29 mouse cellular contexts compared by ENCODE assay signal in genomic region chr1:44987171-44987570, GRCm38 (mm10).
DNase-seq lines count a peak whose midpoint lies in the region; ATAC-seq and TF ChIP-seq lines count a peak whose summit lies in the region.
"Had no signal": no experiment of that assay in that cellular context is flagged by ENCODE, and none has a peak within 500 bp of the region (broad histone marks: within the 10 kb centered on the region; RNA-seq: fewer than 3 reads in every experiment).

No protein-coding gene starts in this region.

- TF ChIP-seq CTCF in lung, embryonic 14.5 days (IDR thresholded peaks at IDR 0.05; ENCODE audit: low read depth): no peak

- H3K36me3 ChIP-seq in embryonic facial prominence, embryonic 14.5 days (ENCODE audit: control insufficient read depth, insufficient read depth, low read length): no peaks in the 10 kb centered on the region
- H3K36me3 ChIP-seq in embryonic facial prominence, embryonic 10.5 days (replicated peaks): no peaks in the 10 kb centered on the region
- H3K36me3 ChIP-seq in kidney, embryonic 15.5 days: no peaks in the 10 kb centered on the region
- H3K36me3 ChIP-seq in lung, embryonic 14.5 days (ENCODE audit: insufficient read depth): no peaks in the 10 kb centered on the region
- H3K36me3 ChIP-seq in limb, embryonic 15.5 days: no peaks in the 10 kb centered on the region
- H3K36me3 ChIP-seq: embryonic facial prominence, embryonic 15.5 days; forebrain, embryonic 15.5 days; hindbrain, embryonic 13.5 days; midbrain, embryonic 10.5 days; neural tube, embryonic 13.5 days had no signal

- ATAC-seq in embryonic facial prominence, embryonic 14.5 days (ENCODE audit: low read depth): peak; percentile 37; the same call in 1 of the 2 replicates
- peak; percentile 73; the same call in 1 of the 2 replicates for ATAC-seq in kidney, embryonic 15.5 days (replicated peaks; ENCODE audit: low FRiP score)
- peak; percentile 49; the same call in 1 of the 2 replicates for ATAC-seq in lung, embryonic 14.5 days (ENCODE audit: insufficient read depth)
- ATAC-seq in limb, embryonic 15.5 days (ENCODE audit: insufficient number of reproducible peaks, low FRiP score, low TSS enrichment, low read depth): 0 out of 2 replicates have a peak, but pooled peaks have one; percentile 19
- ATAC-seq: forebrain, embryonic 15.5 days; liver, postnatal 0 days; midbrain, embryonic 16.5 days; Patski had no signal

- no peaks in the 10 kb centered on the region for H3K4me1 ChIP-seq in embryonic facial prominence, embryonic 14.5 days (ENCODE audit: control insufficient read depth, insufficient read depth, low read length)
- no peaks in the 10 kb centered on the region for H3K4me1 ChIP-seq in embryonic facial prominence, embryonic 10.5 days
- no peaks in the 10 kb centered on the region for H3K4me1 ChIP-seq in kidney, embryonic 15.5 days
- H3K4me1 ChIP-seq in lung, embryonic 14.5 days (ENCODE audit: insufficient read depth): no peaks in the 10 kb centered on the region
- H3K4me1 ChIP-seq in limb, embryonic 15.5 days: peaks cover 5% of the 10 kb centered on the region; the same call in 1 of the 2 replicates
- H3K4me1 ChIP-seq: embryonic facial prominence, embryonic 15.5 days; forebrain, embryonic 15.5 days; hindbrain, embryonic 13.5 days; midbrain, embryonic 10.5 days; neural tube, embryonic 13.5 days had no signal

- no peaks in the 10 kb centered on the region for H3K9me3 ChIP-seq in embryonic facial prominence, embryonic 14.5 days (ENCODE audit: control insufficient read depth, low read length)
- H3K9me3 ChIP-seq in embryonic facial prominence, embryonic 10.5 days: no peaks in the 10 kb centered on the region
- H3K9me3 ChIP-seq in kidney, embryonic 15.5 days (replicated peaks): no peaks in the 10 kb centered on the region
- H3K9me3 ChIP-seq in lung, embryonic 14.5 days (ENCODE audit: low read depth, low read length): no peaks in the 10 kb centered on the region
- H3K9me3 ChIP-seq in limb, embryonic 15.5 days: no peaks in the 10 kb centered on the region
- H3K9me3 ChIP-seq: embryonic facial prominence, embryonic 15.5 days; forebrain, embryonic 15.5 days; hindbrain, embryonic 13.5 days; midbrain, embryonic 10.5 days; neural tube, embryonic 13.5 days had no signal

- 44% methylated on average over 3 of the region's 3 CpGs for WGBS in embryonic facial prominence, embryonic 14.5 days
- 63% methylated on average over 3 of the region's 3 CpGs for WGBS in embryonic facial prominence, embryonic 10.5 days
- WGBS in kidney, embryonic 15.5 days: 31% methylated on average over 3 of the region's 3 CpGs
- WGBS in lung, embryonic 14.5 days: 33% methylated on average over 3 of the region's 3 CpGs
- 44% methylated on average over 3 of the region's 3 CpGs for WGBS in limb, embryonic 15.5 days

- no peak overlapping the region for H3K9ac ChIP-seq in embryonic facial prominence, embryonic 14.5 days (ENCODE audit: low read depth, low read length)
- no peak overlapping the region for H3K9ac ChIP-seq in kidney, embryonic 15.5 days
- H3K9ac ChIP-seq in lung, embryonic 14.5 days: no peak overlapping the region
- H3K9ac ChIP-seq in limb, embryonic 15.5 days: no peak overlapping the region
- H3K9ac ChIP-seq: embryonic facial prominence, embryonic 15.5 days; forebrain, embryonic 15.5 days; hindbrain, embryonic 13.5 days; liver, postnatal 0 days; neural tube, embryonic 13.5 days had no signal

- H3K4me2 ChIP-seq in embryonic facial prominence, embryonic 14.5 days (ENCODE audit: low read depth, low read length): no peak overlapping the region
- no peak overlapping the region for H3K4me2 ChIP-seq in kidney, embryonic 15.5 days
- H3K4me2 ChIP-seq in lung, embryonic 14.5 days: no peak overlapping the region
- H3K4me2 ChIP-seq in limb, embryonic 15.5 days: no peak overlapping the region
- H3K4me2 ChIP-seq: embryonic facial prominence, embryonic 15.5 days; forebrain, embryonic 15.5 days; heart, embryonic 11.5 days; hindbrain, embryonic 13.5 days; liver, embryonic 11.5 days; neural tube, embryonic 13.5 days had no signal

- H3K27ac ChIP-seq in embryonic facial prominence, embryonic 14.5 days (replicated peaks; ENCODE audit: low read depth, low read length): no peak overlapping the region
- H3K27ac ChIP-seq in embryonic facial prominence, embryonic 10.5 days (replicated peaks): no peak overlapping the region
- H3K27ac ChIP-seq in kidney, embryonic 15.5 days: no peak overlapping the region
- H3K27ac ChIP-seq in lung, embryonic 14.5 days (ENCODE audit: low read depth): 0 out of 2 replicates have a peak overlapping the region, but pooled peaks have one; percentile 10
- H3K27ac ChIP-seq in limb, embryonic 15.5 days: peak overlapping the region; percentile 38; the same call in 1 of the 2 replicates
- H3K27ac ChIP-seq: embryonic facial prominence, embryonic 15.5 days; forebrain, embryonic 15.5 days; hindbrain, embryonic 13.5 days; macrophage; midbrain, embryonic 10.5 days; neural tube, embryonic 13.5 days had no signal

- peak; percentile 34 for DNase-seq in embryonic facial prominence, embryonic 14.5 days (ENCODE audit: low spot score)
- DNase-seq in embryonic facial prominence, embryonic 10.5 days (ENCODE audit: low spot score): no peak
- no peak for DNase-seq in kidney, postnatal 25 days
- DNase-seq in lung, embryonic 14.5 days: peak; percentile 49
- DNase-seq in lung, postnatal 36 days: no peak
- DNase-seq in gastrocnemius, adult 8-10 months (ENCODE audit: low spot score in 2 of 2): no peak
- DNase-seq: cerebellum, adult 11 months; cerebellum, adult 9-11 months; gastrocnemius, postnatal 10 days; heart, postnatal 14 days; left cerebral cortex, postnatal 4 days; liver, postnatal 0 days; retina, postnatal 1 day; right cerebral cortex, postnatal 25 days; spleen, adult 18-20 months; thymus, postnatal 4 days had no signal

- no peaks in the 10 kb centered on the region for H3K27me3 ChIP-seq in embryonic facial prominence, embryonic 14.5 days (replicated peaks; ENCODE audit: control insufficient read depth, insufficient read depth, low read length)
- no peaks in the 10 kb centered on the region for H3K27me3 ChIP-seq in embryonic facial prominence, embryonic 10.5 days (replicated peaks; ENCODE audit: low read depth, poor library complexity, severe bottlenecking)
- no peaks in the 10 kb centered on the region for H3K27me3 ChIP-seq in kidney, embryonic 15.5 days
- no peaks in the 10 kb centered on the region for H3K27me3 ChIP-seq in lung, embryonic 14.5 days (ENCODE audit: insufficient read depth, low read length)
- no peaks in the 10 kb centered on the region for H3K27me3 ChIP-seq in limb, embryonic 15.5 days
- H3K27me3 ChIP-seq: embryonic facial prominence, embryonic 15.5 days; forebrain, embryonic 15.5 days; hindbrain, embryonic 13.5 days; neural tube, embryonic 13.5 days; Patski had no signal

- H3K4me3 ChIP-seq in embryonic facial prominence, embryonic 14.5 days (ENCODE audit: low read depth, low read length): no peak overlapping the region
- no peak overlapping the region for H3K4me3 ChIP-seq in embryonic facial prominence, embryonic 10.5 days
- no peak overlapping the region for H3K4me3 ChIP-seq in kidney, embryonic 15.5 days (replicated peaks)
- no peak overlapping the region for H3K4me3 ChIP-seq in lung, embryonic 14.5 days (ENCODE audit: low read depth, low read length)
- H3K4me3 ChIP-seq in limb, embryonic 15.5 days: no peak overlapping the region
- H3K4me3 ChIP-seq: embryonic facial prominence, embryonic 15.5 days; forebrain, embryonic 15.5 days; hindbrain, embryonic 13.5 days; midbrain, embryonic 10.5 days; myocyte; neural tube, embryonic 13.5 days had no signal

Comparison
In these comparisons a context has a peak if more than half of its experiments do, and no peak if none do; other contexts are left out.
1. DNase-seq: peak in embryonic facial prominence, embryonic 14.5 days (single experiment) and lung, embryonic 14.5 days (single experiment); none in embryonic facial prominence, embryonic 10.5 days (single experiment), kidney, postnatal 25 days (0 of 2), lung, postnatal 36 days (single experiment) and gastrocnemius, adult 8-10 months (0 of 2).
2. ATAC-seq: peak in every context shown above with its lines; median percentile 73 in kidney, embryonic 15.5 days; 49 in lung, embryonic 14.5 days; 37 in embryonic facial prominence, embryonic 14.5 days; 19 in limb, embryonic 15.5 days.
3. H3K27ac ChIP-seq: peak in lung, embryonic 14.5 days (single experiment) and limb, embryonic 15.5 days (single experiment); none in embryonic facial prominence, embryonic 14.5 days (single experiment), embryonic facial prominence, embryonic 10.5 days (single experiment) and kidney, embryonic 15.5 days (single experiment).